ENCODE assay signal across 14 mouse cellular contexts in the genomic region with DNA sequence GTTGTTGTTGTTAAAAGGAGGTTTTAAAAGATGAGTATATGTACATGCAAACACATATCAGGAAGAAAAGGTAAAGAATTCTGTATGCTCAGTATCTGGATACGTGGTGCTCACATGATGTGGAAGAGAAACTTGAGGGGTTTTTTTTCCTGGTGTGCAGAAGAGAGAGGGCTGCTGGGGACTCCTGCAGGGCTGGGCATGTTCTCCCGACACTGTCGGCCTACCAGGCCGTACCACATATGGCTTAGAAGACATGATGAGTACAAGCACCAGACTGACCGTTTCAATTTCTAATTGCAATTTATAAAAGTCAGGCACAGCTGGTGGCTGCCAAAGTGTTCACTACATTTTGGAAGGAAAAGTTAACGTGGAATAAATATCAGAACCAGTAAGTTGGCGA. TPM values are rescaled to one million over a fixed set of nuclear protein-coding genes. Genes with fewer than 3 reads are reported as not detected.
"Had no signal": no experiment of that assay in that cellular context is flagged by ENCODE, and none has a peak within 500 bp of the region (broad histone marks: within the 10 kb centered on the region; RNA-seq: fewer than 3 reads in every experiment).

No protein-coding gene starts in this region.

- H3K4me2 ChIP-seq: neural tube, embryonic 12.5 days; neural tube, embryonic 13.5 days; neural tube, embryonic 15.5 days; stomach, embryonic 15.5 days had no signal

- H3K4me3 ChIP-seq: neural tube, embryonic 12.5 days; neural tube, embryonic 13.5 days; neural tube, embryonic 15.5 days; stomach, embryonic 15.5 days had no signal

- H3K27me3 ChIP-seq: neural tube, embryonic 12.5 days; neural tube, embryonic 13.5 days; neural tube, embryonic 15.5 days; stomach, embryonic 15.5 days had no signal

- H3K27ac ChIP-seq: neural tube, embryonic 12.5 days; neural tube, embryonic 13.5 days; neural tube, embryonic 15.5 days; stomach, embryonic 15.5 days; stomach, postnatal 0 days had no signal

- H3K9me3 ChIP-seq: neural tube, embryonic 12.5 days; neural tube, embryonic 13.5 days; neural tube, embryonic 15.5 days; stomach, embryonic 15.5 days had no signal

- H3K4me1 ChIP-seq: neural tube, embryonic 12.5 days; neural tube, embryonic 13.5 days; neural tube, embryonic 15.5 days; stomach, embryonic 15.5 days had no signal

- DNase-seq: retina, postnatal 1 day; right cerebral cortex, adult 18-20 months; right cerebral cortex, postnatal 14 days; right cerebral cortex, postnatal 25 days; right cerebral cortex, postnatal 4 days; spleen, adult 18-20 months; thymus, adult 18-20 months; thymus, adult 2 months had no signal

- H3K9ac ChIP-seq: neural tube, embryonic 12.5 days; neural tube, embryonic 13.5 days; neural tube, embryonic 15.5 days; stomach, embryonic 15.5 days had no signal

RNA-seq across cellular contexts. Expression of gene Large2, which starts 49.0 kb away (rescaled TPM):
- total RNA-seq: neutrophil, adult 5-6 weeks had no signal
